Mouse (Mus musculus) megakaryocyte, embryonic 14.5 days (primary cell): Measurements from ENCODE around the gene Ncor2. TPM values are rescaled to one million over a fixed set of nuclear protein-coding genes. Genes with fewer than 3 reads are reported as not detected.
A peak's percentile ranks its signal among the peaks of the same experiment; 100 is the strongest.

ENCODE experiments used
- H3K27me3 ChIP-seq: replicated peaks from 2 replicates; pipeline ENCODE3; 2012; ENCODE audit warnings: inconsistent platforms
- H3K36me3 ChIP-seq: replicated peaks from 2 replicates; pipeline ENCODE3; 2012; ENCODE audit warnings: low read length, inconsistent platforms, mixed read lengths
- H3K4me1 ChIP-seq: 2 replicates; pipeline ENCODE4 v1.6.1; 2012; ENCODE audit warnings: inconsistent platforms
- H3K4me3 ChIP-seq: replicated peaks from 2 replicates; pipeline ENCODE3; 2012; ENCODE audit warnings: moderate library complexity, mild to moderate bottlenecking, inconsistent platforms
- H3K9me3 ChIP-seq: 2 replicates; pipeline ENCODE4 v1.6.1; 2012; ENCODE audit warnings: inconsistent platforms
- FLI1 ChIP-seq: IDR thresholded peaks from 2 replicates; pipeline ENCODE4 v1.6.1; 2012; ENCODE audit warnings: low read length, inconsistent platforms, mixed read lengths
- GATA1 ChIP-seq: IDR thresholded peaks from 3 replicates; pipeline ENCODE4 v1.6.1; 2012; ENCODE audit warnings: mixed read lengths, low read length, inconsistent platforms, borderline replicate concordance
- polyA plus RNA-seq: library from polyadenylated mRNA; stranded (reverse); fragments of >175 nt; gene quantifications from 2 replicates; pipeline ENCODE4 v1.2.3, GENCODE M21; 2012; ENCODE audit warnings: low replicate concordance; ENCODE audit not compliant: insufficient read depth

Gene Ncor2
- polyA plus RNA-seq, 1 experiment = 109 TPM

DNA sequence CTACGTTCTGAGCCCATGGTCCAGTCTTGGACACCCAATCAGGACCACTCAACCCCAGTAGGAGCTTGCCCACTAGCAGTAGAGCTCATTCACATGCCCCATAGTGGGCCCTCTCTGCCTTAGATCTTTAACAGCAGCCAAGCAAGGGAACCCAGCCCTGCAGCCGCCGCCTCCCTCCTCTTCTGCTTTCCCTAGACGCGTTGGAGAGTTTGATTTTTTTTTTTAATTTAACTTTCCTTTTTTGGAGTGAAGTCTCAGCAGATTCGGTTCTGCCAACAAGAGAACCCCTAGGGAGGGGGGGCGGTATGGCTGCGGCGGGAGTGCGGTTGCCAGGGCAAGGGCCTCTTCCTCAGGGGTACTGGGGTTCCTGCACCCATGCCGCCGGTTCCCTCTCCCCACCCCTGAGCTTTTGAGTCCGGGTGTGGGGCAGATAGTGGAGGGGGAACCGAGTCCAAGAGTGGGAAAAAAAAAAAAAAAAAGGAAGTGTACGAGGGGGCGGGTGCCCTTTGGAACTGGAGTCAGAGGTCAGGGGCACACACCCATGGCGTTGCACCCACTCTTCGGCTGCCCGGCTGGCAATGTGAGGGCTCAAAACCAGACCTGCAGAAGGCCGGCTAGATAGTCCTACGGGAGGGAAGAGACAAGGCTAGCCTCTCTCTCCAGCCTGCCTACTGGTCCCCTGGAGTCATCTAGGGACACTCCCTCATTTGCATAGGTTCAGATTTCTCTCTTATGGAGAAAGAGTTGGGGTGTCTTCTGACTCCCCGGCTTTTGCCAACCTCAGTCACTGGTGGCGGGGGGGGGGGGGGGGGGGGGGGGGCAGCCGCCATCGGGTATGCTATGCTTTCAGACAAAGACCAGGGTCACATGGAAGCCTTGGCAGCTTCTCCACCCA lies 963 bp upstream of the Ncor2 start:
- Histone ChIP-seq H3K27me3 (peaks cover 77% of the 10 kb centered on the region), H3K9me3 (no peaks in the 10 kb centered on the region), H3K36me3 (no peaks in the 10 kb centered on the region), H3K4me1 (peaks cover 67% of the 10 kb centered on the region), H3K4me3 (peak overlapping the region; percentile 94)
- no peak for TF ChIP-seq FLI1
- no peak for TF ChIP-seq GATA1

DNA sequence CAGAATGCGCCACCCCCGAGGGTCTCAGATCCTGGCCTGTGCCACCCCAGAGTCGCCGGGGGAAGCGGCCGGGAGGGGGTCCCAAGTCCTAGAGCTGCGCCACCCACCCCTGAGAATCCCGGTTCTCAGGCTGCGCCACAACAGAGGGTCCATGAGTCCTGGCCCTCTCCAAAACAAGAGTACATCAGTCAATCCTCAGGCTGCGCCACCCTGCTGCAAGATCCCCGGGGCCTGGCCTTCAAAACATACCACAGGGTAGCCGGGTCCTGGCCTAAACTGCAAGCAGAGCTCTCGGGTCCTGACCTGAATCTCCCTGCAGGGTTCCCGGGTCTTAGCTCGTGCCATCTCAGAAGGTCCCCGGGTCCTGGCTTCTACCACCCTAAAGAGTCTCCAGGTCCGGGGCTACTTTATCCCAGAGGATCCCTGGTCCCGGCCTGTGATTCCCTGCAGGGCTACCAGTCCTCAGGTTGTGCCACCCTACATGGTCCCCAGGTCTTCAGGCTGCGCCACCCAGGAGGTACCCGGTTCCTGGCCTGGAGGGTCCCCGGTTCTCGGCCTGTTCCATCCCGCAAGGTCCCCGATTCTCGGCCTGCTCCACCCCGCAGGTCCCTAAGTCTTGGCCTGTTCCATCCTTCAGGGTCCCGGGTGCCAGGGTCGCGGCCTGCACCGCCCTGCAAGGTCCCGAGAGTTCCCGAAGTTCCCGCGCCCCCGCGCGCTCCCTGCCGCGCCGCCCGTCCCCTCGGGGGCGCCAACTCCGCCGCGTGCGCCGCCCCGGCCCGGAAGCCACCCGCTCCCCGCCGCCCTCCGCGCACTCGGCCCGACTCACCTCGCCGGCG lies 630 bp downstream of the Ncor2 start:
- H3K9me3 ChIP-seq = no peaks in the 10 kb centered on the region
- peaks cover 72% of the 10 kb centered on the region for H3K4me1 ChIP-seq
- H3K4me3 ChIP-seq = peak overlapping the region; percentile 94
- TF ChIP-seq GATA1 (no peak), FLI1 (no peak)
- no peaks in the 10 kb centered on the region for H3K36me3 ChIP-seq
- H3K27me3 ChIP-seq = peaks cover 74% of the 10 kb centered on the region

DNA sequence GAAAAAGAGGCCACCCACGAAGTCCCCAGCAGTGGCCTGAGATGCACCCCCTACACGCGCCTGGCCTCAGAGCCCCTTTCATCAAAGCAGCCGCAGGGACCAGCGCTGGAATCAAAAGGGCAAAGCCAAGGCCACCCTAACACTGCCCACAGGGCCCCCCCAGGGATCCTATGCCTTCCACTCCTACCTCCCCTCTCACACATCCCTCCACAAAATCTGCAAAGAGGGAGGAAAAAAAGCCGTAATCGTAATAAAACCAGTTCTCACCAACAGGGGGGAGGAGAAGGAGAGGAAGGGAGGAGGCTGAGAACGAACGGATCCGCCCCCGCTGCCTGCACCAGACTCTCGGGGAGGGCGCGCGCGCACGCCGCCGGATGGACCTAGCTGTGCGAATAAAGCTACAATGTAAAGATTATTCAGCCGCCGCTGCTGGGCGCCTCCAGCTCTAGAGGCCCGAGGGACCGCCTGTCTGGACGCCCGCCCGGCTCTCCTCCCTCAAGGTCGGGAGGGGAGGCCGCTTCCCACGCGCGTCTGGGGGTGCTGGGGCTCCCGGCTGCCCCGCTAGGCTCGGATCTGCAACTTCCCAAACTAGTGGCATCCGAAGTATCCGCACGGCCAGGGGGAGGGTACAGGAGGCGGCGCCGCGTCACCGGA lies 1.4 kb downstream of the Ncor2 start:
- H3K4me3 ChIP-seq = peak overlapping the region; percentile 94
- TF ChIP-seq FLI1 (no peak), GATA1 (no peak)

DNA sequence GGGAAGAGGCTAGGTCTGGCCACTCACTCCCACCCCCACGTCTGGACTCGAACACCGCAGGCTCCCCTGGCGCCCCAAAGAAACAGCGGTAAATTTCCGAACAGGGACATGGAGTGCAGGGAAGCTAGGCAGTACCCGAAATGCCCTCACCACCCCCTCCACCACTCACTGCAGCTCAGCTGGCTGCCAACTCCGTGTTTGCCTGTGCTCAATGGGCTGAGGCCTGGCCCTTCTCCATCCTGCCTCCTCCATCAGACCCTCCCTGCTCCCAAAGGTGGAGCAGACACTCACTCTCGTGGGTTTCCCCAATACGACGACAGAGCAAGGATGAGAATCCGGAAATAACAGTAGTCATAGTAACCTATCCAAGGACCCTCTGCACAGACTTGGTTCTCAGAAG lies 2.2 kb downstream of the Ncor2 start:
- TF ChIP-seq FLI1 (no peak), GATA1 (no peak)
- Histone ChIP-seq H3K4me1 (peaks cover 75% of the 10 kb centered on the region), H3K9me3 (no peaks in the 10 kb centered on the region), H3K4me3 (peak overlapping the region; percentile 62), H3K27me3 (peaks cover 72% of the 10 kb centered on the region), H3K36me3 (no peaks in the 10 kb centered on the region)

More for the DNA sequence above, 1.4 kb downstream of the Ncor2 start:
- Histone ChIP-seq H3K36me3 (no peaks in the 10 kb centered on the region), H3K4me1 (peaks cover 72% of the 10 kb centered on the region), H3K9me3 (no peaks in the 10 kb centered on the region), H3K27me3 (peaks cover 72% of the 10 kb centered on the region)

DNA sequence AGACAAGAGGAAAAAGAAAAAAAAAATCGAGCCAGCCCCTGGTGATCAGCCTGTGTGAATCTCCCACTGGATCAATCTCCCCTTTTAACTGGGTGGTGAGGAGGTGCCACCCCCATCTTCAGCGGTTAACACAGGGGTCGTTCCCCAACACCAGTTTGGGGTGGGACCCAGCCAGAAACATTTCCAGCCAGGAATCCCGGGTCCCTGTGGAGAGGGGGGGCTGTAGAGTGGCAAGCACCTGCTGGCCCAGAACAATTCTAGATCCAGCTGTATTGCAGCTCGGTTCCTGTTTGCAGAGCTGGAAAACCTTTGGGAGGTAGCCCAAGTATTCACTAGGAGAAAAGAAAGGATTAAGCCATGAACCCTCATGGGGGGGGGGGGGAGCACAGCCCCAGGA lies 2.7 kb downstream of the Ncor2 start:
- H3K4me3 ChIP-seq = no peak overlapping the region
- H3K4me1 ChIP-seq = peaks cover 75% of the 10 kb centered on the region
- no peaks in the 10 kb centered on the region for H3K36me3 ChIP-seq
- H3K27me3 ChIP-seq = peaks cover 70% of the 10 kb centered on the region
- no peaks in the 10 kb centered on the region for H3K9me3 ChIP-seq
- TF ChIP-seq GATA1 (no peak), FLI1 (no peak)

DNA sequence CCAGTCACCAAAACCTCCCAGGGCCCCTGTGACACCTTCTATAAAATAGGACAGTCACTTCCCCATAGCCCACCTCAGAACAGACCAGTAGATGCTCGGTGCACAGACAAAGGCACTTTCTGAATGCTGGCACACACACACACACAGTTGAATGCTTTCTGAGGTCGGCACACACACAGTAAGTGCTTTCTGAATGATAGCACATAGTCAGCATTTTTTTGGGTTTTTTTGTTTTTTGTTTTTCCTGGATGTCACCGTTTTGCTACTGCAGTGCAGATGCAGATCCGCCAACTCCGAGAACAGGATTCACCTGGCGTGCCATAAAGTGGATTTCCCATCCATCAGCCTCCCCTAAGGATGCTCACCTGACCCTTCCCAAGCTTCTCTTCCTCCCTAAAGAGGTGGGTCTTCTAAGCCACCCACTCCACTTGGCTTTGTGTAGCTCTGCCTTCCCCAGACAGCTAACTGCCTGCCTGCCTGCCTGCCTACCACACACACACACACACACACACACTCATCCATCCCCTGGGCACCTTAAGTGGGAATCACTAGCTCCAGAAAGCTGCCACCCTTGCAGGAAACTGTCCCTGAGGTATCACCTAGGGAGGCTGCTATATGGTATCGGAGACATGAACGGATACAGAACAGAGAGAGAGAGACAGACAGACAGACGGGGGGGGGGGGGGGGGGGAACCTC lies 3.2 kb downstream of the Ncor2 start:
- no peak for TF ChIP-seq FLI1
- no peak for TF ChIP-seq GATA1
- Histone ChIP-seq H3K4me1 (peaks cover 74% of the 10 kb centered on the region), H3K36me3 (no peaks in the 10 kb centered on the region), H3K27me3 (peaks cover 65% of the 10 kb centered on the region), H3K9me3 (no peaks in the 10 kb centered on the region), H3K4me3 (no peak overlapping the region)

DNA sequence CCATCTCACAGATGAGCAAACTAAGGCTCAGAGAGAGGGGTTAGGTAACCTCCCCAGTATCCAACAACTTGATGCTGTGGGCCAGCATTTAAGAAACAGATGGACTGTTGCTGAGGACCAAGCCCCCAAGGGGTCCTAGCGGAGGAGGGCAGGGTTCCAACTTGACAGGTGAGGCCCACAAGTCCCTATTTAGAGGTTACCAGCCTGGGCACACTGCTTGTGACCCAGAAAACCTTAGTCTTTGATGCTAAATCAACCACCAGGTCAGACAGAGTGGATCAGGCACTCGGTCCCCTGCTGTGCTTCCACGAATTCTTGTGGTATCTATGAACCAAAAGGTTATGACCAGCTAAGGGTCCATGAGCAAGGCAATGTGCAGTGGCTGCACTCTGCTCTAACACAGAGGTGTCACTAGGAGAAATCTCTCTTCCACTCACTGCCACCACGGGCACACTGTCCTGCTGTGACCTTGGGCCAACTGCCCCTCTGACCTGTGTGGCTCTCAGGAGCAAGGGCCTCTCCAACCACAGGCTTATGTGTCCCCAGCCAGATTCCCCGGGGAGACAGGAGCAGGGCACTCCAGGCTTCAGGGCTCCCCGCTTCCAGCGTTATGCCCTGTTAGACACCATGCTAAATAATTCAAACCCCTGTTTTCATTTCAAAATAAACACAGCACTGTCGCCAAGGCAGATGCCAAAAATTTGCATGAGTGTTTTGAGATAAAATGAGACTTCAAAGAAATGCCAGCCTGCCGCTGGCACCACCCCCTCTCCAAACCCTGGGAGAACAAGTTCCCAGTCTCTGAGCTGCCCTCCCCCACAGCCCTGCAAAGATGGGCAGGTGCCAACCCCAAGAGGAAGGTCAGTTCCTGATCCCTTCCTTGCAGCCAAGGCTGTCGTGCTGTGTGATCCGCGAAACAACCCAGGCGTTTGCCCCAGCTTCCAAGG lies 4.0 kb downstream of the Ncor2 start:
- H3K27me3 ChIP-seq = peaks cover 66% of the 10 kb centered on the region
- no peak for TF ChIP-seq FLI1
- TF ChIP-seq GATA1 = no peak
- H3K36me3 ChIP-seq = no peaks in the 10 kb centered on the region
- peaks cover 73% of the 10 kb centered on the region for H3K4me1 ChIP-seq
- H3K4me3 ChIP-seq = no peak overlapping the region
- H3K9me3 ChIP-seq = no peaks in the 10 kb centered on the region

DNA sequence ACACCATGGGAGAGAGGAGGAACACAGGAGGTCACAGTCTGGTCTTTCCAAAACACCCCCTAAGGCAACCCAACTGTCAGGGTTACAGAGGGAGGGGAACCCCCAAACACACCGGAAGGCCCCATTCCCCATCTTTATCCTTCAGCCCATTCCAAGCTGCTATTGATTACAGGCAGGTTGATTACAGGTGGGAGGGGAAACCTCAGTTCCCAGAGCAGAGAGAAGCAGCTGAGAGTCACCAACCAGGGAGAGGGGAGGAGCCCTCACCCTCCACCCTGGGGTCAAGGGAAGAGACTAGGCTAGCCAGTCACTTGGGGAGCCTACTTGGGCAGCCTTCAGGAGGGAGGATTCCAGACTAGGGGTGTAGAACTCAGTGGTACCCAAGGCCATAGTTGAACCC lies 5.2 kb downstream of the Ncor2 start:
- no peak overlapping the region for H3K4me3 ChIP-seq
- peaks cover 65% of the 10 kb centered on the region for H3K4me1 ChIP-seq
- H3K9me3 ChIP-seq = no peaks in the 10 kb centered on the region

More for the DNA sequence above, 5.2 kb downstream of the Ncor2 start:
- TF ChIP-seq GATA1 (no peak), FLI1 (no peak)
- Histone ChIP-seq H3K36me3 (no peaks in the 10 kb centered on the region), H3K27me3 (peaks cover 67% of the 10 kb centered on the region)
